Mouse (Mus musculus): ENCODE data around the gene Asb4. TPM values are rescaled to one million over a fixed set of nuclear protein-coding genes. Genes with fewer than 3 reads are reported as not detected.

Gene Asb4
- total and polyA plus RNA-seq, 3 experiments, result 0.04 to 0.11 (median 0.07) TPM

GRCm38 (mm10) chr6:5442316-5443085 is 59.3 kb downstream of the Asb4 start:
- H3K27ac ChIP-seq (ENCODE audit: insufficient read depth, low read depth), result no peak overlapping the region
- peaks cover 4 to 21% of the 10 kb centered on the region in 2 experiments; a peak in 2 of 4 replicates for H3K4me1 ChIP-seq (ENCODE audit: control insufficient read depth in 1 of 2, insufficient read depth in 2 of 2)
- no peak overlapping the region for H3K4me3 ChIP-seq (replicated peaks in 1 of 3; ENCODE audit: low read depth in 2 of 3, low read length in 2 of 3, poor library complexity in 1 of 3)
- DNase-seq (ENCODE audit: extremely low read depth), result peak; percentile 79
- H3K9ac ChIP-seq (ENCODE audit: insufficient read depth, low read depth), result no peak overlapping the region
- peak overlapping the region; percentile 38 for H3K4me2 ChIP-seq (ENCODE audit: insufficient read depth, low read depth, poor library complexity, severe bottlenecking)
- dilution Hi-C loops (cut with MboI; ENCODE audit: extremely low pct_ligation_motif_present, extremely low pct_unique_long_range_greater_than_20kb, low sequenced_read_pairs) (no loop called here), in situ Hi-C loops (cut with MboI; ENCODE audit: low pct_ligation_motif_present, low pct_unique_long_range_greater_than_20kb, low sequenced_read_pairs) (no loop called here)
- no peaks in the 10 kb centered on the region for H3K36me3 ChIP-seq (replicated peaks in 1 of 2; ENCODE audit: control insufficient read depth in 1 of 2, insufficient read depth in 1 of 2, low read length in 1 of 2)
- no peaks in the 10 kb centered on the region for H3K9me3 ChIP-seq (replicated peaks; ENCODE audit: low read length)
- no peaks in the 10 kb centered on the region for H3K79me2 ChIP-seq (replicated peaks; ENCODE audit: control insufficient read depth, extremely low read depth, insufficient read depth, poor library complexity, severe bottlenecking)
- H3K27me3 ChIP-seq (replicated peaks), result no peaks in the 10 kb centered on the region
- TF ChIP-seq NELFE (IDR thresholded peaks at IDR 0.05; ENCODE audit: low read depth, low read length) (no peak), ETS1 (conservative IDR thresholded peaks at IDR 0.05; ENCODE audit: low read depth, low read length) (0 out of 2 replicates have a peak, but pooled peaks have one; percentile 7)

- Histone ChIP-seq H3K9me3 (replicated peaks; ENCODE audit: low read length) (no peaks in the 10 kb centered on the region), H3K4me1 (ENCODE audit: control insufficient read depth in 1 of 2, insufficient read depth in 2 of 2) (peaks cover 4 to 20% of the 10 kb centered on the region in 2 experiments; a peak in 2 of 4 replicates), H3K27ac (ENCODE audit: insufficient read depth, low read depth) (no peak overlapping the region), H3K36me3 (replicated peaks in 1 of 2; ENCODE audit: control insufficient read depth in 1 of 2, insufficient read depth in 1 of 2, low read length in 1 of 2) (no peaks in the 10 kb centered on the region), H3K9ac (ENCODE audit: insufficient read depth, low read depth) (no peak overlapping the region), H3K4me3 (replicated peaks in 1 of 3; ENCODE audit: low read depth in 2 of 3, low read length in 2 of 3, poor library complexity in 1 of 3) (no peak overlapping the region), H3K79me2 (replicated peaks; ENCODE audit: control insufficient read depth, extremely low read depth, insufficient read depth, poor library complexity, severe bottlenecking) (no peaks in the 10 kb centered on the region), H3K4me2 (ENCODE audit: insufficient read depth, low read depth, poor library complexity, severe bottlenecking) (peak overlapping the region; percentile 38), H3K27me3 (replicated peaks) (no peaks in the 10 kb centered on the region)
- no peak for DNase-seq (ENCODE audit: extremely low read depth)
- dilution Hi-C loops (cut with MboI; ENCODE audit: extremely low pct_ligation_motif_present, extremely low pct_unique_long_range_greater_than_20kb, low sequenced_read_pairs) (no loop called here), in situ Hi-C loops (cut with MboI; ENCODE audit: low pct_ligation_motif_present, low pct_unique_long_range_greater_than_20kb, low sequenced_read_pairs) (no loop called here)
- no peak for TF ChIP-seq UBTF (IDR thresholded peaks at IDR 0.05; ENCODE audit: low read depth, low read length)
- no peak for TF ChIP-seq TCF12 (IDR thresholded peaks at IDR 0.05; ENCODE audit: low read depth, low read length)
- no peak for TF ChIP-seq NRF1 (IDR thresholded peaks at IDR 0.05; ENCODE audit: low read depth, low read length)
- TF ChIP-seq SMC3 (IDR thresholded peaks at IDR 0.05; ENCODE audit: low read depth, low read length), result no peak
- no peak for TF ChIP-seq CHD2 (IDR thresholded peaks at IDR 0.05; ENCODE audit: low read length)
- no peak for TF ChIP-seq RAD21 (IDR thresholded peaks at IDR 0.05; ENCODE audit: low read depth, low read length)
- no peak for TF ChIP-seq MAX (IDR thresholded peaks at IDR 0.05; ENCODE audit: low read length)
- TF ChIP-seq MAZ (IDR thresholded peaks at IDR 0.05; ENCODE audit: low read depth, low read length), result no peak
- no peak for TF ChIP-seq MYC (IDR thresholded peaks at IDR 0.05; ENCODE audit: low read depth, low read length)
- TF ChIP-seq CHD1 (IDR thresholded peaks at IDR 0.05; ENCODE audit: low read depth, low read length), result no peak
- TF ChIP-seq POLR2AphosphoS2 (IDR thresholded peaks at IDR 0.05; ENCODE audit: low read depth, low read length), result no peak
- no peak for TF ChIP-seq E2F4 (IDR thresholded peaks at IDR 0.05; ENCODE audit: insufficient replicate concordance, low read depth, low read length)
- TF ChIP-seq ZMIZ1 (IDR thresholded peaks at IDR 0.05; ENCODE audit: low read depth, low read length), result no peak
- no peak for TF ChIP-seq SIN3A (IDR thresholded peaks at IDR 0.05; ENCODE audit: low read length)
- TF ChIP-seq KAT2A (IDR thresholded peaks at IDR 0.05; ENCODE audit: insufficient replicate concordance, low read length), result no peak
- no peak for TF ChIP-seq MXI1 (IDR thresholded peaks at IDR 0.05; ENCODE audit: low read depth, low read length)
- no peak for TF ChIP-seq JUN (IDR thresholded peaks at IDR 0.05; ENCODE audit: insufficient read depth, low read depth, low read length)
- no peak for TF ChIP-seq POLR2A (IDR thresholded peaks at IDR 0.05; ENCODE audit: low read depth, low read length)
- TF ChIP-seq ZC3H11A (IDR thresholded peaks at IDR 0.05; ENCODE audit: low read depth, low read length), result no peak
- TF ChIP-seq PAX5 (IDR thresholded peaks at IDR 0.05; ENCODE audit: low read length), result no peak
Observed at GRCm38 (mm10) chr6:5443104-5443863, 60.1 kb downstream of the Asb4 start.

Data from CH12.LX (cell line).